Mouse (Mus musculus) cerebellum, postnatal 14 days (tissue): Measurements from ENCODE around the gene Gm49394.
A peak's percentile ranks its signal among the peaks of the same experiment; 100 is the strongest.

Experiments
- DNase-seq, 2 experiments: peaks; one replicate each; pipeline ENCODE4 v3.0.0; 2021; ENCODE audit warnings: mixed read lengths in 2 of 2

Gene Gm49394

GRCm38 (mm10) chr7:142658681-142659180 is 11.0 kb downstream of the Gm49394 start:
- no peak for DNase-seq

GRCm38 (mm10) chr7:142657821-142658614 is 11.7 kb downstream of the Gm49394 start:
- DNase-seq, result no peak

- no peak for DNase-seq
Observed at GRCm38 (mm10) chr7:142657341-142657791, 12.4 kb downstream of the Gm49394 start.

GRCm38 (mm10) chr7:142656055-142656454 is 13.7 kb downstream of the Gm49394 start:
- no peak for DNase-seq

GRCm38 (mm10) chr7:142655633-142656032 is 14.1 kb downstream of the Gm49394 start:
- DNase-seq, result no peak

- DNase-seq, result no peak
Observed at GRCm38 (mm10) chr7:142653726-142654125, 16.0 kb downstream of the Gm49394 start.

- no peak for DNase-seq
Observed at GRCm38 (mm10) chr7:142646676-142647075, 23.1 kb downstream of the Gm49394 start.

- no peak for DNase-seq
Observed at GRCm38 (mm10) chr7:142645045-142645444, 24.7 kb downstream of the Gm49394 start.

- DNase-seq, result peak; percentile 40 to 62
Observed at GRCm38 (mm10) chr7:142636178-142636577, 33.6 kb downstream of the Gm49394 start.

GRCm38 (mm10) chr7:142630691-142631090 is 39.1 kb downstream of the Gm49394 start:
- DNase-seq, result peak; percentile 86 to 90

- DNase-seq, result peak; percentile 38 to 59
Observed at GRCm38 (mm10) chr7:142629806-142630205, 39.9 kb downstream of the Gm49394 start.

- no peak for DNase-seq
Observed at GRCm38 (mm10) chr7:142622180-142622579, 47.6 kb downstream of the Gm49394 start.

- no peak for DNase-seq
Observed at GRCm38 (mm10) chr7:142613077-142613476, 56.7 kb downstream of the Gm49394 start.

- peak; percentile 82 to 83 for DNase-seq
Observed at GRCm38 (mm10) chr7:142610627-142611406, 58.9 kb downstream of the Gm49394 start.

- no peak for DNase-seq
Observed at GRCm38 (mm10) chr7:142600921-142601320, 68.8 kb downstream of the Gm49394 start.
